Mouse (Mus musculus): ENCODE measurements at regions not wholly inside any gene's neighbourhood (a gene's known extent, or its start where the extent isn't known, plus 50 kb on each side); places are given as distances from the start of the nearest gene placed in this dataset.

- DNase-seq (ENCODE audit: low spot score) = no peak
Measured at GRCm38 (mm10) chr17:45966736-45967135, 65.4 kb downstream of the Vegfa start.

DNA sequence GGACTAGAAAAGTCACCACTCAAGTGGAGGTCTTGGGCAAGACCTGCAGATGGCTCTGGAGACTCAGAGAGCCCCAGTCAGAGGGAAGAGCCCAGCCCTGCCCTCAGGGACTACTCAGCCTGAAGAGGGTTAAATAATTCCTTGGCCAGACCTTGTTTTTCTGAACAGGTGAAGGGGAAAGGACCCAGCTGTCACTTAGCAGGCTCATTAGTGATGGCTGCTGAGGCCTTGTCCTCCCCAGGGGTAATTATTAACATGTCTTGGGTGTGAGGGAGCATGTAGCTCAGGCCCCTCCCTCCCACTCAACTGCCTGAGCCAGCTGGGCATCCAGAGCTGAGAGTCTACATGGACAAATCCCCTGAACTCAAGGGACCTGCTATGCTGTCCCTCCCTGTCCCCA lies 68.1 kb downstream of the Vegfa start:
- no peak for DNase-seq (ENCODE audit: low spot score)

DNA sequence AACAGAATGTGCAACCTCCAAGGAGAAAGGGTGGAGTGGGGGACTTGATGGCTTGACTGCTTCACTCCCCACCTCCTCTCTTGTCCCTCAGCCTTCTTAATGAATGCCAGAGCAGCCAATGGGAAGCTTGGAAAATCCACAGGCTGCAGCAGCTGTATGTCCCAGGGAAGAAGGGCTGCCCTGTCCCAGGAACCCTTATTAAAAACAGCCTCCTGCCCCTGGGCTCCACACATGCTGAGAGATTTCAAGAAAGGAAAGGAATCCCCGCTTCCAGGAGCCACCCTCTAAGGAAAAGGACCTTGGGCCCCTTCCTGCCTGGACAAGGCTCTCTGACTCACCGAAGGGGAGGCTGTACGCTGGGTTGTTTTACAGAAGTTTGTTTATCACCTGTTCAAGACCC lies 68.8 kb downstream of the Vegfa start:
- DNase-seq (ENCODE audit: low spot score) = no peak

- DNase-seq (ENCODE audit: low spot score) = no peak
Measured at GRCm38 (mm10) chr17:45961626-45962319, 70.4 kb downstream of the Vegfa start.

DNA sequence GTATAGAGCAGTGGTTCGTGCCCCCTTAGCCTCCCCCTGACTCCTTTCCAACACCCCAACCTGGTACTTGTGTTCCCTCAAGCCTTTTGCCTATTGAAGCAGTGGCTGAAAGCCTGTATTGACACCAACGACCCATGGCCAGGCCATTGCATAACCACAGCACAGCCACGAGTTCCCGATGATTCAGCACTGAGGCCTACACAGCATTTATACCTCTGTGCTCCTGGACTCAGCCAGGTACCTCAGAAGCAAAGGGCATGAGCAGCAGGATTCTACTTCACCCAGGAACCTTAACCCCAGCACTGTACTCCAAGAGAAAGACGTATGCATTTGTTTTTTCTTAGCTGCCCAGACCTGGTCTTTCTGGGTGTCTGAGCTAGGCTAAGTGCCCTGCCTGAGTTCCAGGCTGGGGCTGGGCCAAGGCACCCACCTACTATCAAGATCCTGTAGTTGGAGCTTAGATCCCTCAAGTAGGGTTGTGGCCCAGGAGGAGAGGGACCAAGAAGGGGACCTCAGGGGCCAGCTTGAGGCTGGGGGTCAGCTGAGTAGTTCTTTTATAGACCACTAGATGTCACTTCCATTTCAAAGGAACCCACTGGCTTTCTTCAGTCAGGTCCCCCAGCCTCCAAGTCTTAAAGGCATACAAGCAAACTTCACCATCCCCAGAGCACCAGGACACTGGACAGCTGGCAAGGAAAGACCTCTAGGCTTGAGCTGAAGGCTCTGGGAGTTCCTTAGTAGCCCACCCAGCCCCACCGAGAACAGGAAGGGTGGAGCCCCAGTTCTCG lies 73.9 kb downstream of the Vegfa start:
- DNase-seq (ENCODE audit: low spot score) = no peak

- DNase-seq (ENCODE audit: low spot score) = no peak
Measured at GRCm38 (mm10) chr17:45955481-45955880, 76.7 kb downstream of the Vegfa start.

- DNase-seq (ENCODE audit: low spot score) = no peak
Measured at GRCm38 (mm10) chr17:45954824-45955223, 77.3 kb downstream of the Vegfa start.

GRCm38 (mm10) chr17:45953523-45953922 lies 78.6 kb downstream of the Vegfa start:
- DNase-seq (ENCODE audit: low spot score) = no peak

DNA sequence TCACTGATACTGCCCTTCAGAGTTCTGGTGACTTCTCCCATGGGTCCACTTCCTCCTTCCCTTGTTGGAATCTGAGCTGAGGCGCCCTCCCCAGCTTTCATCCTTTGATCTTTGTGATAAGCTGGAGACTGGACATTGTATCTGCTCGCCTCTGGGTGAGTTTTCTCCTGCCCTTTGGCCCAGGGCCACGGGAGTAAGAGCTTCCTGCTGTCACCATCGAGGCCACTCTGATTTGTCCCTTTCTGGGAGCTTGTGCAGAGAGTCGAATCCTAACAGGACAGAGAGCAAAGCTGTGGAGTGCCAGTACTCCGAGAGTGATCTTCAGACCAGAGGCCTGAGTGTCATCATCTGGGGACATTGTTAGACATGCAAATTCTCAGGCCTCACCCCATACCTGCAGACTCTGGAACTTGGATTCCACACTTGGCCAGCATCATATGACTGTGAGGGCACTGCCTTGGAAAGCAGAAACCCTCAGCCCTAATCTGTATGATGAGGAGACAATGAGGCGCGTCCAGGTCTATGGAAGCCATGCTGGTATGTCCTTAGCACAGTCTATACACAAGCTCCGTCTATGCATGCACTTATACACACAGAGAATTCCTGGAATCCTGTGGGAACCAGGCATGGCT lies 81.5 kb downstream of the Vegfa start:
- DNase-seq (ENCODE audit: low spot score) = no peak

DNA sequence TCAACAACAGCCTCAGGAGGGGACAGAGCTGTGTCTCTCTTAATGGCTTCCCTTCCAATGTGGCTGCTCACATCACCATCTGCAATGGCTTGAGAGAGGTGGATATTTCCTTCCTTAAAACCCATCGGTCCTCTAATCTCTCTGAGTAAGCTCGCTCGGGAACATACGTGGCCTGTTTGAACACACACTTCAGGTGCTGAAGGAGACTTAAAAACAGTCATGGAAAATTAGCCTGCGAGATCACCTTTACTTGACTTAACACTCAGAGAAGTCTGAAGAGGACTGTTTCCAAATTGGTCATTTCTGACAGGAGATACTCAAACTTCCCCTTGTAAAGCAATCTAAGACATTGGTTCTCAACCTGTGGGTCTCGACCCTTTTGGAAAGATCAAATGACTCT lies 83.0 kb downstream of the Vegfa start:
- DNase-seq (ENCODE audit: low spot score) = no peak

DNA sequence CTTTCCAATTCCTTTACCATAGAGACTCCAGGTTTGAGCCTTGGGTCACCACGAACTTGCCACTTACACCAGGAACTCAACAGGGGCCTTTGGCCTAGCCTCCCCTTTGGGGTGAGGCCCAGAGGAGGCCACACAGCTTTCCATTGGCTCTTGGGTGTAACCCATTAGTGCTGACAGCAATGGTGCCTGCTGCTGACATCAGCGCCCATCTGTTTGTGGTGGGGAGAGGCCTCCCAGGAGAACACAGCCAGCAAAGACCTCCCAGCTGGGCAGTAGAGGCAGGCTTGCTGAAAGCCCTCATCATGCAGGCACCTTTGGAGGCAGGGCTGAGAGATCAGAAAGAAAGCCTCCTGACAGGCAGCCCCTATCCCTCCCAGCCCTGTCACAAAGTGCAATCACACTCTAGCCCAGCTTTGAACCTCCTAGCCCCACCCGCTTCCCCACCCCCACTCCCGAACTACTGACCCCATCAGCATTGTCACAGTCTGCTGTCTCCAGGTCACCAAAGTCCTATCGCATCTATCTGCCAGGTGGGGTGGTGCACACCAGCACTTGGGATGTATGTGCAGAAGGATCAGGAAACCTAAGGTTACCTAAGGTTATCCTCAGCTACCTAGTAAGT lies 83.7 kb downstream of the Vegfa start:
- no peak for DNase-seq (ENCODE audit: low spot score)

DNA sequence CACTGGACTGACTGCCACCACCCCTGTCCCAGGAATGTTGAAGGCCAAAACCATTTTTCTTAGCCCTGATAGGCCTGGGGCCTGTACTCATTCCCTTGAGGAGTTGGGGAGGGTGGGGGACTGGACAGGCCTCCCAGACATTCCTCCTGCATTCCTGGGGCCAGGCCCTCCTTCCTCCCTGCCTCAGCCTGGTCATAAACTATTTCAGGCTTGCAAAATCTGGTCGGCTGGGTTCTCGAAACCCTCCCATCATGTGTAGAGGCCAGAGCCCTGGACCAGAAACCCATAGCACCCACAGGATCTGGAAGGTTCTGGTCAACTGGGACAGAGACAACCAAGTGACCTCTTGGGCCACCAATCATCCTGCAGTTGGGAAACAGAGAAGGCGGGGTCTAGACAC lies 87.2 kb downstream of the Vegfa start:
- no peak for DNase-seq (ENCODE audit: low spot score)

DNA sequence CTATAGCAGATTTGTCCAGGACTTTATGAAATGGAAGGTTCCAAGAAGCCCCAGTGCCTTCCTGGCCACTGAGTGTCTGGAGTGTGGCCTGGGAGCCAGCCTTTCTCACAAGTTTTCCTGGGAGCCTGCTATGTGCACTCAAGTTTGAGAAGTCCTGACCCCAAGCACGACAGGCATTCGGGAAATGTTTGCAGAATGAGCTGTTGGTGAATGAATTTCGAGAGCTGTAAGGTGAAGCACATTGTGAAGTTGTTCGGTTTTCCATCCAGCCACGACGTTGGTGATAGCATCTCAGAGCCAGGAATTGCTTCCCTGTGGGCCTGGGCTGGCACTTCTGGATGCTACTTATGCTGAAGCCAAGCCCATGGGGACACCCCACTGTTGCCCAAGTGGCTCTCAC lies 88.9 kb downstream of the Vegfa start:
- DNase-seq (ENCODE audit: low spot score) = no peak

DNA sequence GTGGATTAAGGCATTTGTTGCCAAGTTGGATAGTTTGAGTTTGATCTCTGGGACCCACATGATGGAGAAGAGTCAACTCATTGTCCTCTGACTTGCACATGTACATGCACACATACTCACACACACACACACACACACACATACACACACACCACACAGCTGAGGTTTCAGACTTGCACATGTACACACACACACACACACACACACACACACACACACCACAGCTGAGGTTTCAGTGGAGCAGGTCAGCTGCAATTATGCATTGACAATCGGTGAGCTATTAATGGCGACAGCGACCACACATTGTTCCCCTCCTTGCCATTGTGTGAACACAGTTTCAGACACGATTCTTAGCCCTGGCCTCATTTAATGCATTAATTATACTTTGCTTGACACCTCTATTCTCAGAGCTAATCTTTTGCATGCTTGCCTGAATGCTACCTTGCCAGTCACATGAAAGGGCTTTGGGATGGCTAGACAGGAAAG lies 90.2 kb downstream of the Vegfa start:
- DNase-seq (ENCODE audit: low spot score) = no peak

GRCm38 (mm10) chr17:45940121-45940813 lies 91.9 kb downstream of the Vegfa start:
- no peak for DNase-seq (ENCODE audit: low spot score)

- no peak for DNase-seq (ENCODE audit: low spot score)
Measured at GRCm38 (mm10) chr17:45938284-45938683, 93.9 kb downstream of the Vegfa start.

GRCm38 (mm10) chr17:45936577-45936976 lies 95.6 kb downstream of the Vegfa start:
- DNase-seq (ENCODE audit: low spot score) = no peak

- no peak for DNase-seq (ENCODE audit: low spot score)
Measured at GRCm38 (mm10) chr17:45935291-45935690, 96.9 kb downstream of the Vegfa start.

DNA sequence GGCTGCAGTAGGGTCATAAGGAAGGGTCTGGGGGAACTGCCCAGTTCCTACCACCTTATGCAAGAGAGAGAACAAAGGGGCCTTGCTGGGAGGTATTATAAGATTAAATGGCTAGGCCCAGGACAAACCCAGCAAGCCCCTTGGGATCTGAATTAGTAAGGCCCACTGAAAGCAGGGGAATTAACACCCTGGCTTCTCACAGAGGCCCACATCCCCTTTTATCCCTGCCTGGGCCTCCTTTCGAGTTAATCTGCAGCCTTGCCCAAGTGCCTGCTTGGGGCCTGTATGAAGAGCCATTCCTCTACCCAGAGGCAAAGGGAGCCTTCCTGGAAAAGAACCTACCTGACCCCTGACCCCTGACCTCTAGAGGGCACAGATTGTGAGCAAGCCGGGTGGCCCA lies 98.2 kb downstream of the Vegfa start:
- DNase-seq (ENCODE audit: low spot score) = no peak

GRCm38 (mm10) chr17:45933034-45933433 lies 99.1 kb downstream of the Vegfa start:
- DNase-seq (ENCODE audit: low spot score) = peak; percentile 52

DNA sequence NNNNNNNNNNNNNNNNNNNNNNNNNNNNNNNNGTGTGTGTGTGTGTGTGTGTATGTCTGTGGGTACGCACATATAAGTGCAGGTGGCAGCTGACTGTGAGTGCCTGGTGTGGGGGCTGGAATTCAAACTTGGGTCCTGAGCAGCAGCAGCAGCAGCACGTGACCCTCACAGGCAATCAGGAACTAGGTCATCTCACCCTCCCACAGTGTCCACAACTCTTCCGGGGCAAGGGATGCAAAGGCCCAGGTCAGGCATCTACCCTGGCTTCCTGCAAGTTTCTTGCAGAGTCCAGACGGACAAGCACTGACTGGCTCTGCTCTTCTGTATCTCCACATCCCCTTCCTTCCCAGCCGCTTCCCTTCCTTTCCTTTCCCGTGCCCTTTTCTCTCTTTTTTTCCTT lies 99.6 kb downstream of the Vegfa start:
- DNase-seq (ENCODE audit: low spot score) = no peak

Data from gastrocnemius, adult 18-20 months (tissue).